Mouse (Mus musculus): ENCODE measurements around the gene Rnf130. TPM values are rescaled to one million over a fixed set of nuclear protein-coding genes. Genes with fewer than 3 reads are reported as not detected.
A peak's percentile ranks its signal among the peaks of the same experiment; 100 is the strongest.

The Rnf130 gene
- polyA plus RNA-seq, 1 experiment from 2014 or later: 60.7 TPM

DNA sequence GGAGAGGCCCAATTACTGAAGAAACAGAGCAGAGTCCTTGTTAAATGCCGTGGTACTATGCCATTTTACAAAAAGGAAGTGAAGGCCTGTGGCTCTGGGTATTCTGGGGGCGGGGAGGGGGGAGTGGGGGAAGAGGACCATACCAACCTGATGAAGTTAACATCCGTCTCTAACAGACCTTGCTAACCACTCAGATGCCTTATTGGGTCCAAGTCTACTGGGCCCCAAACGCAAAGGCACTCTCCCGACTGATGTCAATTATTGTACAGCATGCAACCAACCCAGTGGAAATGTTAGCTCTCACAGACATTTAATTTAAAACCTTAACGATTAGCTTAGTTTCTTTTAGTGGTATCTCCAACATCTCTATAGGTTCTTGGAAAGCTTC lies 707 bp upstream of the Rnf130 start:
- H3K4me1 ChIP-seq (ENCODE audit: insufficient read depth): peaks cover 10% of the 10 kb centered on the region; the same call in 1 of the 2 replicates
- no peaks in the 10 kb centered on the region for H3K9me3 ChIP-seq (ENCODE audit: low read depth, low read length)
- no peaks in the 10 kb centered on the region for H3K27me3 ChIP-seq (ENCODE audit: insufficient read depth, low read length)
- ATAC-seq (ENCODE audit: insufficient read depth) (peak; percentile 19), DNase-seq (no peak)
- no peaks in the 10 kb centered on the region for H3K36me3 ChIP-seq (ENCODE audit: insufficient read depth)
- H3K9ac ChIP-seq: no peak overlapping the region
- H3K4me2 ChIP-seq: peak overlapping the region; percentile 85
- no peak for TF ChIP-seq CTCF (IDR thresholded peaks at IDR 0.05; ENCODE audit: low read depth)
- peak overlapping the region; percentile 89 for H3K4me3 ChIP-seq (ENCODE audit: low read depth, low read length)
- 60% methylated on average over 6 of the region's 6 CpGs for WGBS
- no peak overlapping the region for H3K27ac ChIP-seq (ENCODE audit: low read depth)

DNA sequence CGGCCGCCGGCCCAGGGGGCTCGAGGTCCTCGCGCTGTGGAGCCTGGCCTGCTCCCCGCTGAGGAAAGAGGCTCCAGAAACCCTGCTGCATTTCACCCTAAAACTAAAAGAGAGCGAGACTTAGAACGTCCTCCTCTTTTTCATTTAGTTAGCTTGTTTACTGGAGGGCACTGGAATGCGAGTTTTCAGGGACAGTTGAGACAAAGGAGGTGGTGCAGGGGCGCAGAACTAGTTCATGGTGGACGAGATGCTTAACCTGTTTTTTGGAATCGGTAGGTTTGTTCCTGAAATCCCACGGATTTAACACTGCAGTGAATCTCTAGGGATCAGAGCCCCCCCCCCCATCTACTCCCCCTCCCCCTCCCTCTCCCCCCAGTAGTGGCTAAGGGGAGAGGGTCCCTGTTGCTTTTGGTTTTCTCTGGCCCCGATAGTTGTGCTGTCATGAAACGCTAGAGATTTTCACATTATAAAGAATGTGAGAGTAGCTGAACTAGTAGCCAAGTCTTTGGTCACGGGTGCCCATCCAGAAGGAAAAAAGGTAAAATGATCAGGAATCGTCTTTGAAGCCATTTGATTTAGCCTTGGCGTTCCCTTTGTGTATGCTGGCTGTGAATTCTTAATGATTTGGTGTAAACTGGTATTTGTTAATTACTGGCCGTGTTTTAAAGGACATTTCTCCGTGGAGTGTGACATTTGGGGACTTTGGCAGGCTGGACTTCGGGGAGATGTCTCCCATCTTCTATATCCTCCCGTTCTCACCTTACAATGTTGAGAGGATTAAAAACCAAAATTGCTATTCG lies 775 bp downstream of the Rnf130 start:
- peak overlapping the region; percentile 86 for H3K27ac ChIP-seq (ENCODE audit: low read depth)
- ATAC-seq (ENCODE audit: insufficient read depth): peak; percentile 25; the same call in 1 of the 2 replicates

DNA sequence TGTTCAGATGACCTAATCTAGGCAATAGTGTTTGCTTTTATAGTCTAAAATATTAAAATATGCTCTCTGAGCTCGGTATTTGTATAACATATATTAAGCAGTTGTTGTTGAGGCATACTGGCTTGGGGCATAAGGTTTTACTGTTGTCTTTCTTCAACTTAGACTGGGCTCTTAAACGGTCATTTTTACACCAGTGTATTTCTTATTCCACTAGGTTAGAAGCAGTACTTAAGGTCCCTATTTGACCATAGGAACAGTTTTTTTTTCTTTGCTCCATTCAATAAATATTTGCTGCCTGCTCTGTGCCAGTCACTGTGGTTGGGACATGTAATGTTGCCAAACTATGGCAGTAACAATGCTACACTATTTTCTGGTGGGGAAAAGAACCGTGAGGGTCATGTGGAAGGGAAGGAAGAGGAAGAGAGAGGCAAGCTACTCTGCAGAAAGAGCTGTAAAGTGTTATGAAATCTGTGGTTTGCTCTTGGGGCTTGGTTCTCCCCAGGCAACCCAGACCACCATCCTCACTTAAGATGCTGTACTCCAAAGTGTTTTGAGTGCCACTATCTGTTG lies 1.5 kb downstream of the Rnf130 start:
- no peak overlapping the region for H3K27ac ChIP-seq (ENCODE audit: low read depth)
- H3K27me3 ChIP-seq (ENCODE audit: insufficient read depth, low read length): no peaks in the 10 kb centered on the region
- H3K9ac ChIP-seq: peak overlapping the region; percentile 94
- H3K4me1 ChIP-seq (ENCODE audit: insufficient read depth): peaks cover 10% of the 10 kb centered on the region; the same call in 1 of the 2 replicates
- no peaks in the 10 kb centered on the region for H3K9me3 ChIP-seq (ENCODE audit: low read depth, low read length)
- peak; percentile 11 for DNase-seq
- 18% methylated on average over 3 of the region's 3 CpGs for WGBS
- H3K36me3 ChIP-seq (ENCODE audit: insufficient read depth): no peaks in the 10 kb centered on the region
- TF ChIP-seq CTCF (IDR thresholded peaks at IDR 0.05; ENCODE audit: low read depth): no peak
- H3K4me3 ChIP-seq (ENCODE audit: low read depth, low read length): peak overlapping the region; percentile 89
- peak overlapping the region; percentile 85 for H3K4me2 ChIP-seq
- no peak for ATAC-seq (ENCODE audit: insufficient read depth)

More for the DNA sequence above, 775 bp downstream of the Rnf130 start:
- H3K27me3 ChIP-seq (ENCODE audit: insufficient read depth, low read length): no peaks in the 10 kb centered on the region
- 6% methylated on average over 21 of the region's 24 CpGs for WGBS
- peak; percentile 47 for DNase-seq
- H3K9ac ChIP-seq: peak overlapping the region; percentile 94
- TF ChIP-seq CTCF (IDR thresholded peaks at IDR 0.05; ENCODE audit: low read depth): no peak
- no peaks in the 10 kb centered on the region for H3K36me3 ChIP-seq (ENCODE audit: insufficient read depth)
- peak overlapping the region; percentile 85 for H3K4me2 ChIP-seq
- no peaks in the 10 kb centered on the region for H3K9me3 ChIP-seq (ENCODE audit: low read depth, low read length)
- H3K4me1 ChIP-seq (ENCODE audit: insufficient read depth): peaks cover 10% of the 10 kb centered on the region; the same call in 1 of the 2 replicates
- peak overlapping the region; percentile 89 for H3K4me3 ChIP-seq (ENCODE audit: low read depth, low read length)

DNA sequence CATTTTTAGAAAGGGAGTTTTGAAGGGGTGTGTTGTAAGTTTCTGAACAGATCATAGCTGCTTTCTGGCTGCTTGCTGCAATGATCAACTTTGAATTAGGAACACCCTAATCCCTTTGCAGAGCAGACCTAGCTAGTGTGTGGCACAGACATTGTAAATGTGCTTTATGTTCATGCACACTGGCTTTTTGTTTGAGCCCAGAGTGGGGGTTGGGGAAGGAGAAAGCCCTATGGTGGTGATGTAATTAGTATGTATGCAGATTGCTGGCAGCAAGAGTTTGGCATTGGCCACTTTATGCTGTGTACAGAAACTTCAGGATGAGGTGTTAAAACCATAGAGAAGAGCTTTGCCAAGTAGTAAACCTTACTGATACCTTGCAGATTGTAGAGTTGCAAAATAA lies 3.3 kb downstream of the Rnf130 start:
- Histone ChIP-seq H3K4me2 (no peak overlapping the region), H3K9ac (no peak overlapping the region), H3K4me1 (ENCODE audit: insufficient read depth) (peaks cover 10% of the 10 kb centered on the region; the same call in 1 of the 2 replicates), H3K27ac (ENCODE audit: low read depth) (no peak overlapping the region), H3K27me3 (ENCODE audit: insufficient read depth, low read length) (no peaks in the 10 kb centered on the region), H3K36me3 (ENCODE audit: insufficient read depth) (no peaks in the 10 kb centered on the region), H3K9me3 (ENCODE audit: low read depth, low read length) (no peaks in the 10 kb centered on the region), H3K4me3 (ENCODE audit: low read depth, low read length) (no peak overlapping the region)
- DNase-seq (no peak), ATAC-seq (ENCODE audit: insufficient read depth) (no peak)
- TF ChIP-seq CTCF (IDR thresholded peaks at IDR 0.05; ENCODE audit: low read depth): no peak

DNA sequence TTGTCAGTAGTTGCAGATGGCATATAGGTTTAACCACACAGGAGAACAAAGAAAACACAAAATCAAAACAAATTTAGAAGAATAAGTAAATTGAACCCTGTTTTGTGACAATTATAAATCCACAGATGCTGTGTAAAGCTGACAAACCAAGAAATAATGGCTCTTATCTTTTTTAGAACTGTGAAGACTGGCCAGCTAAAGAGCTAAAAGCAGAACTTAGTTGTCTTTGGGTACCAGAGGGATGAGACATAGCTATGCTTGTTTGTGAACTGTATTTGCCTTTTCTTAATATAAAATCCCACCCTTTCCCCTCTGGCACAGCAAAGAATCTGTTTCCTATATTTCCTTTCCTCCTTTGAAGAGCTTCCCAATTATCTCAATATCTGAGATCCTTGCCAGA lies 9.0 kb downstream of the Rnf130 start:
- Histone ChIP-seq H3K27me3 (ENCODE audit: insufficient read depth, low read length) (no peaks in the 10 kb centered on the region), H3K4me1 (ENCODE audit: insufficient read depth) (no peaks in the 10 kb centered on the region), H3K9ac (no peak overlapping the region), H3K4me2 (no peak overlapping the region), H3K36me3 (ENCODE audit: insufficient read depth) (no peaks in the 10 kb centered on the region), H3K27ac (ENCODE audit: low read depth) (no peak overlapping the region), H3K9me3 (ENCODE audit: low read depth, low read length) (no peaks in the 10 kb centered on the region), H3K4me3 (ENCODE audit: low read depth, low read length) (no peak overlapping the region)
- no peak for TF ChIP-seq CTCF (IDR thresholded peaks at IDR 0.05; ENCODE audit: low read depth)
- DNase-seq (no peak), ATAC-seq (ENCODE audit: insufficient read depth) (no peak)

DNA sequence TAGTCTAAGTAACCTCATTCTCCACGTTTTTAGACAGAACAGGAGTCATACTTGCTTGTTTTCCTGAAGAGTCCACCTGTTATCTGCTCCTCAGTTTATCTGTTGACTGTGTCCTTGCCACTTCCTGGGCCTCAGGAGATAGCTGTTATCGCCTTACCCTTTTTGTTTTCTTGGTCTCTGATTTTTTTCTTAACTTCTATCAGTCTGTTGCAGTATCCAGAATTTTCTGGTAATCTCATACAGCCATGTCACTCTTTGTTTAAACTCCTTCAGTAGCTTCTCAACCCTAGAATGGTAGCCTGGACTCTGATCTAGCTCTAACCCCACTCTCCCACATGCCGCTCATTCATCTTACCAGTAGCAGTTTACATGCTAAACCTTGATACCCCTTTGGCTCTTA lies 10.6 kb downstream of the Rnf130 start:
- TF ChIP-seq CTCF (IDR thresholded peaks at IDR 0.05; ENCODE audit: low read depth): no peak
- H3K4me1 ChIP-seq (ENCODE audit: insufficient read depth): no peaks in the 10 kb centered on the region
- no peak overlapping the region for H3K4me2 ChIP-seq
- H3K36me3 ChIP-seq (ENCODE audit: insufficient read depth): no peaks in the 10 kb centered on the region
- no peak overlapping the region for H3K4me3 ChIP-seq (ENCODE audit: low read depth, low read length)
- WGBS: 67% methylated on average over 3 of the region's 3 CpGs
- H3K27ac ChIP-seq (ENCODE audit: low read depth): no peak overlapping the region
- H3K9ac ChIP-seq: no peak overlapping the region
- DNase-seq (no peak), ATAC-seq (ENCODE audit: insufficient read depth) (no peak)
- no peaks in the 10 kb centered on the region for H3K9me3 ChIP-seq (ENCODE audit: low read depth, low read length)
- H3K27me3 ChIP-seq (ENCODE audit: insufficient read depth, low read length): no peaks in the 10 kb centered on the region

DNA sequence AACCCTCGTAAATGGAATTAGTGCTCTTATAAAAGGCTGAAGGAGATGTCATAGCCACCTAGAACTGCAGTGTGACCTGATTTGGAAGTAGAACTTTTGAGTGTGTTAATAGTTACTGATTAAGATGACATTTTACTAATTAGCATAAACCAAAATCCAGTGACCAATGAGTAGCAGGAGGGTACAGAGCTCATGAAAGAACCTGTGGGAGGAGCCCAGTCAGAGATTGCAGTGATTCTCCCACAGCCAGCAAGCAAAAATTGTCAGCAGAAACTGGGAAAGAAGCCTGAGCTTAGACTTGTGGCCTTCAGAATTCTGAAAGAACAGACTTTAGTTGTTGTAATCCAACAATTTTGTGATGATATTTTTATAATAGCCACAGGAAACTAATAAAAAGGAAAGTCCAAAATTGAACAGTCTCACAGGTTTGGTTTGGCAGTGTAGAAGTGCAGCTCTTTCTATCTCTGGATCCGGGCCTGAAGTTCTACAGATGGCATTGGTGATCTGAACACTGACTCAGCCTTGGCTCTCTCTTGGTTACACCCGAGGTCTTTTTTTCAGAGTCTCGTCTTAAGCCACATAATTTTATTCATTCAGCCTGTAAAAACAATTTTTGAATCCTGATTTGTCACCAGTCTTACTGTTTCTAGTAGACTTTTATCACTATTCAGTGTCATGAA lies 11.8 kb downstream of the Rnf130 start:
- Histone ChIP-seq H3K4me1 (ENCODE audit: insufficient read depth) (no peaks in the 10 kb centered on the region), H3K36me3 (ENCODE audit: insufficient read depth) (no peaks in the 10 kb centered on the region), H3K9me3 (ENCODE audit: low read depth, low read length) (no peaks in the 10 kb centered on the region), H3K27me3 (ENCODE audit: insufficient read depth, low read length) (no peaks in the 10 kb centered on the region), H3K4me3 (ENCODE audit: low read depth, low read length) (no peak overlapping the region), H3K9ac (no peak overlapping the region), H3K4me2 (no peak overlapping the region), H3K27ac (ENCODE audit: low read depth) (no peak overlapping the region)
- no peak for ATAC-seq (ENCODE audit: insufficient read depth)
- DNase-seq: no peak
- no peak for TF ChIP-seq CTCF (IDR thresholded peaks at IDR 0.05; ENCODE audit: low read depth)
- WGBS: 79% methylated on average over 4 of the region's 4 CpGs
